Mouse (Mus musculus) hematopoietic stem cell, adult 5-6 weeks (primary cell): ENCODE results near the gene Fbln5. TPM values are rescaled to one million over a fixed set of nuclear protein-coding genes. Genes with fewer than 3 reads are reported as not detected.

Experiments
- total RNA-seq: library from RNA; stranded (forward); fragments of 172-1452, 232-1000 nt; gene quantifications from 2 replicates; pipeline ENCODE4 v1.2.3, GENCODE M21; 2017

Gene Fbln5
- total RNA-seq, 1 experiment from 2014 or later, result not detected

Other genes with a start within 250 kb of the Fbln5 start
- 0.94 TPM in 1 of 2 replicates, not detected in the other for gene Tc2n, start 100.5 kb downstream of the Fbln5 start, total RNA-seq
- 45.6 and 47.5 TPM in 2 replicates for gene Trip11, start 94.2 kb upstream of the Fbln5 start, total RNA-seq
- 48.0 and 55.8 TPM in 2 replicates for gene Atxn3, start 139.2 kb upstream of the Fbln5 start, total RNA-seq
- gene Cpsf2, start 156.9 kb upstream of the Fbln5 start, total RNA-seq, result 65.0 and 74.5 TPM in 2 replicates